Mouse (Mus musculus): ENCODE measurements around the gene Cux2.
A peak's percentile ranks its signal among the peaks of the same experiment; 100 is the strongest.

DNA sequence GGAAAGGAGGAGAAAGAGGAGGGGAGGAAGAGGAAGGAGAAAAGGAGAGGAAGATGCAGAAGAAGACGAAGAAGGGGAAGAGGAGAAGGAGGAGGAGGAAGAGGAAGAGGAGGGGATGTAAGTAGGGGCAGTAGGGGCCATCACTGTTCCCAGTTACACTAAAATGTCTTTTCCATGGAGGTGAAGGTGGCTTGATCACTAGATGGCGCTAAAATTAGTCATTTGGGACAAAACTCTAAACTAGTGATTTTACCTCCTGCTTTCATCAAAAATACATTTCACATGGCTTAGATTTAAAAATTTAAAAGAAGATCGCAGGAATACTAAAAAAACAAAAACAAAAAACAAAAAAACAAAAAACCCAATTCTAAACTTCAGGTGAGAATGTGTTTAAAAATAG is 156.3 kb downstream of the Cux2 start:
- TF ChIP-seq HCFC1 (IDR thresholded peaks at IDR 0.05; ENCODE audit: low read depth, low read length) = no peak
- TF ChIP-seq NELFE (IDR thresholded peaks at IDR 0.05; ENCODE audit: low read depth, low read length) = no peak
- peak in 1 of 2 experiments; percentile 74; a peak in 2 of 4 replicates for TF ChIP-seq CTCF (conservative IDR thresholded peaks at IDR 0.05 in 1 of 2, IDR thresholded peaks at IDR 0.05 in 1 of 2; ENCODE audit: low read depth in 2 of 2, low read length in 2 of 2)
- no peak for TF ChIP-seq ZKSCAN1 (IDR thresholded peaks at IDR 0.05; ENCODE audit: borderline replicate concordance, low read depth, low read length)
- no peak for TF ChIP-seq TCF12 (IDR thresholded peaks at IDR 0.05; ENCODE audit: low read depth, low read length)
- no peak for TF ChIP-seq USF1 (IDR thresholded peaks at IDR 0.05; ENCODE audit: low read depth, low read length)
- no peak for TF ChIP-seq IRF4 (IDR thresholded peaks at IDR 0.05; ENCODE audit: low read depth, low read length)
- no peak for TF ChIP-seq POLR2A (IDR thresholded peaks at IDR 0.05; ENCODE audit: low read depth, low read length)
- TF ChIP-seq UBTF (IDR thresholded peaks at IDR 0.05; ENCODE audit: low read depth, low read length) = no peak
- peak; percentile 67 for TF ChIP-seq RAD21 (IDR thresholded peaks at IDR 0.05; ENCODE audit: low read depth, low read length)
- TF ChIP-seq ETS1 (conservative IDR thresholded peaks at IDR 0.05; ENCODE audit: low read depth, low read length) = no peak
